Mouse (Mus musculus): ENCODE results near the gene Gm5127. TPM values are rescaled to one million over a fixed set of nuclear protein-coding genes. Genes with fewer than 3 reads are reported as not detected.

The Gm5127 gene
- polyA plus RNA-seq, 1 experiment: 0.05 TPM

DNA sequence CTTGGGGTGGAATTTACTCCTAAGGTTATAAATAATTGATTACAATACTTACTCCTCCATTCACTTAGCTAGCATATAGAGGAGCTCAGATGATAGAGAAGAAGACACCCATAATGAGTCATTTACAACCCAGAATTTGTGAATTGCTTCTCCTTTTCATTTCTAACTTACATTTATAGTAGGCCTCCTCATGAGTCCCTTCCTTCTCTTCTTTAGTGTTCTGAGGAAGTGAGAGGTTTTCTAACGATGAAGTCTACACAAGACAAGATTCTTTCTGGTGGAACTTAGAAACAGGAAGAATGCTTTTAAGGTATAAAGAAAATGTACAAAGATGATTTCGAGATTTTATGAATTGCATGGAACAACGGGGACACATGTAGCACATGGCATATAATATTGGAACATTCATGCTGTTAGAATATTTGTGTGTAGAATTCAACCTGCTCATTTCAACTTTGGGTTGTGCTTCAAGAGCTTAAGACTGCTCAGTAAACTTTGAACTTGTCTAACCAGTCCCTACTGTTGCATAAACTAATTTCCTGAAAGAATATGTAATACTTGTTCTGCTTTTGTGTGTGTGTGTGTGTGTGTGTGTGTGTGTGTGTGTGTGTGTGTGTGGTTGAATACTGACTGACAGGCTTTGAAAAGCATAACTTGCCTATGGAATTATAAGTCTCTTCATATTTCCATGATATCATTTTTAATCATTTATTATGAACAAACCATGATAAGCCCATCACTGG, 52.0 kb downstream of the Gm5127 start:
- peak in 1 of 2 experiments; percentile 14 for DNase-seq (ENCODE audit: low read depth in 1 of 2, low spot score in 2 of 2)
- Histone ChIP-seq H3K4me3 (ENCODE audit: extremely low read depth, insufficient read depth, insufficient read length) (no peak overlapping the region), H3K27me3 (ENCODE audit: control insufficient read depth, insufficient read depth, low read length) (no peaks in the 10 kb centered on the region), H3K27ac (ENCODE audit: insufficient read depth, low read length) (no peak overlapping the region), H3K4me1 (ENCODE audit: control insufficient read depth, insufficient read depth, insufficient read length) (no peaks in the 10 kb centered on the region), H3K36me3 (ENCODE audit: control insufficient read depth, insufficient read depth, low read length) (no peaks in the 10 kb centered on the region)
- TF ChIP-seq CTCF (IDR thresholded peaks at IDR 0.05; ENCODE audit: extremely low read depth, insufficient read depth, insufficient read length, insufficient replicate concordance): no peak
- no peak for TF ChIP-seq POLR2A (IDR thresholded peaks at IDR 0.05; ENCODE audit: low read depth, low read length)
- WGBS: 54% methylated on average over 3 of the region's 3 CpGs

DNA sequence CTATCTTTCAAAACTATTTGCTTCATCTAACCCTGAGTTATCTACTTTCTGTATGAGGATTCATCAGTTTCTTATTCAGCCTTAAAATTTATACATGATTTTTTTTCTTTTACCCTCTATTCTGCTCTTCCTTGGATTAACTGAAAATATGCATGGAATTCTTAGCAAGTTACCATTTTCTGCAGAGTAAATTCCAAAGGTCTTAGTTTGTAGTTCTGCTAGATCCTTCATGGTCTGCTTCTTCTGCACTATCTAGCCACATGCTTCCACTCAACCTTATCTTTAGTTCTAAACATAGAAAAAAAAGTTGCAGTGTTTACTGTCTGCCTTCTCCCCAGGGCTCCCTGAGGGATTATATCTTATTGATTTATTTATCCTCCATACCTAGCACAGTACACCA, 79.1 kb downstream of the Gm5127 start:
- no peak for TF ChIP-seq CTCF (IDR thresholded peaks at IDR 0.05; ENCODE audit: extremely low read depth, insufficient read depth, insufficient read length, insufficient replicate concordance)
- TF ChIP-seq POLR2A (IDR thresholded peaks at IDR 0.05; ENCODE audit: low read depth, low read length): no peak
- Histone ChIP-seq H3K36me3 (ENCODE audit: control insufficient read depth, insufficient read depth, low read length) (no peaks in the 10 kb centered on the region), H3K4me3 (ENCODE audit: extremely low read depth, insufficient read depth, insufficient read length) (no peak overlapping the region), H3K4me1 (ENCODE audit: control insufficient read depth, insufficient read depth, insufficient read length) (no peaks in the 10 kb centered on the region), H3K27me3 (ENCODE audit: control insufficient read depth, insufficient read depth, low read length) (no peaks in the 10 kb centered on the region), H3K27ac (ENCODE audit: insufficient read depth, low read length) (no peak overlapping the region)
- DNase-seq (ENCODE audit: low read depth in 1 of 2, low spot score in 2 of 2): no peak

DNA sequence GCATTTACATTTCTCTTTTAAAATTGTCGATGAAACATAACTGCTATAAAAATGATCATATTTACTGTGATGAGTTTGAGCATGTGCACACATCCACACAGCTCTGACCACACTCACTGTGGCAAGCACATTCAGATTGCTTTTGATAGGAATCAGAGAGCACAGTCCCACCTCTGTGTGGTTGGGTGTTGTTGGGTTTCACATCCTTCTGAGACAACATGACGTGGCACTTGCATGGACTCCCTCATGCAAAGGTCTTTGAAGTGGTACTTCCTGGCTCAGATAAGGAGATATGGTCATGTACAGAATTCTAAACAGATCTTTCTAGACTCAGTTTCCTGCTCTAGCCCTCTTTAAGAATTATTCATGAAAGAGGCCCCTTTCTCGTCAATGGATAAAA, 121.6 kb downstream of the Gm5127 start:
- Histone ChIP-seq H3K27me3 (ENCODE audit: control insufficient read depth, insufficient read depth, low read length) (no peaks in the 10 kb centered on the region), H3K36me3 (ENCODE audit: control insufficient read depth, insufficient read depth, low read length) (no peaks in the 10 kb centered on the region), H3K4me1 (ENCODE audit: control insufficient read depth, insufficient read depth, insufficient read length) (no peaks in the 10 kb centered on the region), H3K4me3 (ENCODE audit: extremely low read depth, insufficient read depth, insufficient read length) (no peak overlapping the region), H3K27ac (ENCODE audit: insufficient read depth, low read length) (no peak overlapping the region)
- peak in 1 of 2 experiments; percentile 3 for DNase-seq (ENCODE audit: low read depth in 1 of 2, low spot score in 2 of 2)
- WGBS: 64% methylated on average over 3 of the region's 3 CpGs
- TF ChIP-seq POLR2A (IDR thresholded peaks at IDR 0.05; ENCODE audit: low read depth, low read length): no peak
- no peak for TF ChIP-seq CTCF (IDR thresholded peaks at IDR 0.05; ENCODE audit: extremely low read depth, insufficient read depth, insufficient read length, insufficient replicate concordance)

DNA sequence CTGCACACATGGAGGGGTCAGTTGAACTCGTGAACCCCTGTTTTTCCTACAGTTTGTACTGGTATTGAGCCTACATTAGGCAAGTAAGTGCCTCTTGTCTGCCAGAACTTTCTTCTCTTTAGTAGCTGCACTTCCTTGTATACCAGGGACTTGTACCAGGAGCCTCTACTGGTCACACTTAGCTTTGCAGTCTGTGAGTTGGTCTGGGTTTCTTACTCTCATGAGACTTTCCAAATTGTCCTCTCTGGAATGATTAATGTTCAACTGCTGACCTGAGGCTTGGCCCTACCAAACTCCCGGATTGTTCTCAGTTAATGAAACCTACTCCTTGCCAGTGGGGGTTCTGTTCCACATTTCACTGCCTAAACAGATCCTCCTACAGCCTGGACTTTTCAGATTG, 134.2 kb downstream of the Gm5127 start:
- peak in 1 of 2 experiments; percentile 2 for DNase-seq (ENCODE audit: low read depth in 1 of 2, low spot score in 2 of 2)
- 42% methylated on average over 2 of the region's 2 CpGs for WGBS
- no peak for TF ChIP-seq POLR2A (IDR thresholded peaks at IDR 0.05; ENCODE audit: low read depth, low read length)
- no peak for TF ChIP-seq CTCF (IDR thresholded peaks at IDR 0.05; ENCODE audit: extremely low read depth, insufficient read depth, insufficient read length, insufficient replicate concordance)

DNA sequence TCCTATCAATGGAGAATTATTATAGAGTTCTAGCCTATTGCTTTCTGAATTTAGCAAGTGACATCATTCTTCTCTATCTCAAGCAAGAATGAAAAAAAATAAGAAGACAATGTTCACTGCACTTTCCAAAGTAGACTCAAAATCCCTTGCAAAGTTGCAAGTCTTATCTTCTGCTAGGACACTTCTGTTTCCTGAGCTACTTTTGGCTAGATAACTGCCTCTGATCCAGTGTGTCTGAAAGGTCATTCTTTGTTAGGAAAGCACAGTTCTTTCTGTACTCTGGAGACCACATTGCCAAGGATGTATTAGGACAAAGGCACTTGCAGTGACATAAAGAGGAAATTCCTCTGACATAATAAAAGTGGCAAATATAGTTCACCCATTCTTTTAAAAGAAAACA, 159.3 kb downstream of the Gm5127 start:
- no peak for DNase-seq (ENCODE audit: low read depth in 1 of 2, low spot score in 2 of 2)
- Histone ChIP-seq H3K36me3 (ENCODE audit: control insufficient read depth, insufficient read depth, low read length) (no peaks in the 10 kb centered on the region), H3K27me3 (ENCODE audit: control insufficient read depth, insufficient read depth, low read length) (no peaks in the 10 kb centered on the region), H3K4me1 (ENCODE audit: control insufficient read depth, insufficient read depth, insufficient read length) (no peaks in the 10 kb centered on the region), H3K27ac (ENCODE audit: insufficient read depth, low read length) (no peak overlapping the region), H3K4me3 (ENCODE audit: extremely low read depth, insufficient read depth, insufficient read length) (no peak overlapping the region)
- TF ChIP-seq POLR2A (IDR thresholded peaks at IDR 0.05; ENCODE audit: low read depth, low read length) (no peak), CTCF (IDR thresholded peaks at IDR 0.05; ENCODE audit: extremely low read depth, insufficient read depth, insufficient read length, insufficient replicate concordance) (no peak)

More for the DNA sequence above, 134.2 kb downstream of the Gm5127 start:
- Histone ChIP-seq H3K4me1 (ENCODE audit: control insufficient read depth, insufficient read depth, insufficient read length) (no peaks in the 10 kb centered on the region), H3K27me3 (ENCODE audit: control insufficient read depth, insufficient read depth, low read length) (no peaks in the 10 kb centered on the region), H3K27ac (ENCODE audit: insufficient read depth, low read length) (no peak overlapping the region), H3K4me3 (ENCODE audit: extremely low read depth, insufficient read depth, insufficient read length) (no peak overlapping the region), H3K36me3 (ENCODE audit: control insufficient read depth, insufficient read depth, low read length) (no peaks in the 10 kb centered on the region)

DNA sequence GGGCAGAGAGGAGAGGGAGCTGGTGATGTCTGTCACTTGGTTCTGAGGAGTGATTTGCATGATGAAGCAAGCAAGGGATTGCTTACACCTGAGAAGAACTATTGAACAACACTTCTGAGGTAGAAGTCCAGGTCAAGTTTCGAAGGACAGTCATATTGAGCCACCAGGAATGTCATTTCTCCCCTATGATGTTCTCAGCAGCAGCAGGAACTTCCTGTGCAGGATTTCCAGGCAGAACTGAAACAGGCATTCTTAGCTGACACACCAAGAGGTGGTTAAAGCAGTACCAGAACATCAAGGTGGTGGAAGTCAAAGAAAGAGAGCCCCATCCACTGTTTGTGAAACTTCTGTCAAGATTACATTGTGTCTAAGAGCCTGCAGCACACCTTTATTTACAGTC, 172.3 kb downstream of the Gm5127 start:
- 44% methylated on average over 1 of the region's 1 CpGs for WGBS

More for the DNA sequence above, 172.3 kb downstream of the Gm5127 start:
- no peak overlapping the region for H3K27ac ChIP-seq (ENCODE audit: insufficient read depth, low read length)
- no peak for TF ChIP-seq POLR2A (IDR thresholded peaks at IDR 0.05; ENCODE audit: low read depth, low read length)
- no peak for TF ChIP-seq CTCF (IDR thresholded peaks at IDR 0.05; ENCODE audit: extremely low read depth, insufficient read depth, insufficient read length, insufficient replicate concordance)
- no peaks in the 10 kb centered on the region for H3K27me3 ChIP-seq (ENCODE audit: control insufficient read depth, insufficient read depth, low read length)
- no peak for DNase-seq (ENCODE audit: low read depth in 1 of 2, low spot score in 2 of 2)
- no peaks in the 10 kb centered on the region for H3K36me3 ChIP-seq (ENCODE audit: control insufficient read depth, insufficient read depth, low read length)
- no peaks in the 10 kb centered on the region for H3K4me1 ChIP-seq (ENCODE audit: control insufficient read depth, insufficient read depth, insufficient read length)
- H3K4me3 ChIP-seq (ENCODE audit: extremely low read depth, insufficient read depth, insufficient read length): no peak overlapping the region

Other genes with a start within 250 kb of the Gm5127 start
- not detected in 2 replicates for gene Fndc3c1, start 97.8 kb upstream of the Gm5127 start, polyA plus RNA-seq (2012; rRNA removed)
- 0.27 and 0.39 TPM in 2 replicates for gene Cysltr1, start 20.5 kb downstream of the Gm5127 start, polyA plus RNA-seq (2012; rRNA removed)